Mouse (Mus musculus): ENCODE results near the gene Nhej1.

Gene Nhej1

GRCm38 (mm10) chr1:75125418-75125817, 418 bp upstream of the Nhej1 start:
- DNase-seq = no peak

DNA sequence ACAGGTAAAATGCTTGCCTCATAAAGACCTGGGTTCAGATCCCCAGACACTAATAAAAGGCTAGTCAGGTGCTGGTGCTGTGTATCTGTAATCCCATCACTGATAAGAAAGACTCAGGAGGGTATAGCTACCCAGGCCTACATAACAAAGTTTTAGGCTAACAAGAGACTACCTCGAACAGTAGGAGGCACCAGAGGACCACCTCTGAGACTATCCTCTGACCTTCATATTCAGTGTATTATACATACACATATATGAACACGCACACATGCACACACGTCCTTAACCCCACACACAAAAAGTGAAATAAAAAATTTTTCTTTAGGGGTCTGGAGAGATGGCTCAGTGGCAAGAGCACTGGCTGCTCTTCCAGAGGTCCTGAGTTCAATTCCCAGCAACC, 2.8 kb downstream of the Nhej1 start:
- no peak for DNase-seq

- peak; percentile 11 to 55 for DNase-seq
Observed at GRCm38 (mm10) chr1:75052091-75052490, 72.9 kb downstream of the Nhej1 start.

DNA sequence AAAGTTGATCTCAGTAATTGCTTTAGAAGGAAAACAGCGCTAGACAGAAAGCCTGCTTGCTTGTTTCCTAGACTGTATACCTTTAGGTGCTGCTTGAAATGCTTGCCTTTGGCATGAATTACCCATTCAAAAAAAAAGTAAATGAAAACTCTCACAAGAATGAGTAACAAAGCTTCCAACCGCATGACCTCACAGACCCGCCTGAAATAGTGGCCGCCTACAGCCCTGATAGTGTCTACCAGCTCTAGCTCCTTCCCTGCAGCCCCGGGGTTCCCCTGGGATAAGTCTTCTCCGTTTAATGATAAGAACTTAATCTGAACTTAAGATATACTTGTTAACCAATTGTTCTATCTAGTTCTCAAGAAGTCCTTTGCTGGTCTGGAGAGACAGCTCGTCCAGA, 73.6 kb downstream of the Nhej1 start:
- no peak for DNase-seq

DNA sequence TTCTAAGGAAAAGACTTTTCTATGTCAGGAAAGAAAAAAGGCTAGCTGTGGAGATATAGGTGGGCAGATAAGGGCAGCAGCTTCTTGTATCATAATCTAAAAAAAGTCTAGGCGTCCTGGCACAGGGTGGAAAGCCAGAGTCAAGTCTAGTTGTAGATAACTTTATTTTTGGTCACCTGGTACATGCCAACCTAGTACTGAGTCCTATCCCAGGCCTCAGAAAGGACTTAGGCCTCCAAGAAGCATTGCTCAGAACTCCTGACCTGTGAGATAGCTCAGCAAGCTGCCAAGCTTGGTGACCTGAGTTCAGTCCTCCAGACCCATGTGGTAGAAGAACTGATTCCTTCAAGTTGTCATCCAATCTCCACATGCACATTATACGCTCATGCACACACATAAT, 76.4 kb downstream of the Nhej1 start:
- no peak for DNase-seq

- no peak for DNase-seq
Observed at GRCm38 (mm10) chr1:75048041-75048440, 77.0 kb downstream of the Nhej1 start.

DNA sequence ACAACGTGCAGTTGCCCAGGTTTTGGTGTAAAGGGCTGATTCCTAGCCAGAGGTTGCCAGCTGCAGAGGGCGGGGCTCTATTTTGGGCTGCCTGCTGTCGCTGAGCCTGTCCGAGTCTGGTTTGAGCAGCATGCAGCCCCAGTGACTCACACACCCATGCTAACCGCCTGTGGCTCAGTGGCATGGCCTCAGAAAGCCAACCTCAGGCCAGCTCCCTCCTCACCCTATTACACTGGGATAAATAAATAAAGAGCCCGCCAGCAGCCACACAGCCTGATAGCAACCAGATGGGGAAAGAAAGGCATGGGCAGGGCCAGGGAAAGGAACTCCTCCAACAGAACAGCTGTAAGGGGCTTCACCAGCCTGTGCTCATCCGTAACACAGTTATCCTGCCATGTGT, 84.6 kb downstream of the Nhej1 start:
- no peak for DNase-seq

DNA sequence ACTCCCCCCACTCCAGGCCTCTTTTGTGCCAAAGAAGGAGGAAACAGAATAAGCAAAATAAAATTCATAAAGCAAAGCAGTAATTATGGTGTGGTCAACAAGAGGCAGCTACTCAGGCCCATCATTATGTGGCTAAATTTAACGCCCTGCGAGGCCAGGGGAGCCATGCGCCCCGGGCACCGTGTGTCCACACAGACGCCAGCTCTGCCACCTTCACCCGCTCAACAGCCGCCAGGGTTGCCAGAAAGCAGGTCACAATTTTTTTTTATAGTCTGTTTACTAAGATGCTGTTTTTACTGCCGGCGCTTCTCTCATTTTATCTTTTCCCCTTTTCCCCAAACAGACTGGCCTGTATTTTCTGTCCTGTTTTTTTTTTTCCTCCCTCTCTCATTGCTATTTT, 93.0 kb downstream of the Nhej1 start:
- no peak for DNase-seq

DNA sequence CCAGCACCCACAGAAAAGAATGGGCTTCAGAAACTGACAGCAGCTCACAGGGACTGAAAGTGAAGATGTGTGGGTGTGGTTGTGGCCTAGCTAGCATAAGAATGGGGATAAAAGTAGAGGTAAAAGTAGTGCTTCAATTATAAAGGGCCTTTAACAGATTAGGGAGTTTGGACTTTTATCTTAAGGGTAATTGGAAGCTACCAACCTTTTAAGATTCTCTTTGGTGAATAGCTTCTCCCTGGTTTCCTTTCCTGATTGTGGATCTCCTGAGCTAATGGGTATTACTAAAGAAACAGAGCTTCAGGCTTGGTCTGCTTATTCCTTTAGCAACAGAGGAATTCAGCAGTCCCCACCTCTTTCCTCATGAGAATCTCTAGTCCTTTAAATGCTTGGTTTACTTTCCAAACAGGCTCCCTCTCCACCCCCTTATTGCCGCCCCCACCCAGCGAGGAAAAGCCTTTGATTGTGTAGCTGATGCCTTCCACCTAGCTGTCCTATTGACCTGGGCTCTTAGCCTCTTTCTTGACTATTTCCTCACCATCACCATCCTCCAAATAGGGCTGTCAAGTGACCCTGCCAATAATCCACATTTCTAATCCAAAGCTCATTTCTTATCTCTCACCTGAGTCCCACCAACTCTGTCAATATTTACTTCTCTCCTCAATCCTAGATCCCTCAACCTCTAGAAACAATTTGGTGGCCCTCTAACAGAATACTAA, 97.8 kb downstream of the Nhej1 start:
- no peak for DNase-seq

GRCm38 (mm10) chr1:75024419-75025199, 100.4 kb downstream of the Nhej1 start:
- DNase-seq = peak; percentile 10 to 34

- DNase-seq = no peak
Observed at GRCm38 (mm10) chr1:75022216-75022615, 102.8 kb downstream of the Nhej1 start.

DNA sequence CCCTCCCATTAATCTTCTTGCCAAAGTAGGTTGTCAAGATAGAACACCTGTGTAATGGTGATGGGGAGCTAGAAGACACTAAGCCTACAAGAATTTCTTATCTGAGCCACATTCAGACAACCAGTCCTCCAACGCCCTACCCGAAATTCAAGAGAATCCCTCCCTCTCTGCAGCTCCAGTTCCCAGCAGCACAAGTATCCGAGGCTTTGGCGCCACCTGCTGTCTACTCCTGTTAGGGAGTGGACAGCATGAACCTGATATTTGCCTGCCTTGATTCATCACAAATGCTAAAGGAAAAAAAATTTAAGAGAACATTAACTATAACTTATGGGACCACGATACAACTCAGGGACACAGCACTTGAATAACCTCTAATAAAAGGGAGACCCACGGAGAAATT, 108.2 kb downstream of the Nhej1 start:
- peak; percentile 82 to 91 for DNase-seq

- peak; percentile 8 to 12 for DNase-seq
Observed at GRCm38 (mm10) chr1:75015551-75016265, 109.3 kb downstream of the Nhej1 start.

- DNase-seq = no peak
Observed at GRCm38 (mm10) chr1:75014210-75014845, 110.7 kb downstream of the Nhej1 start.

DNA sequence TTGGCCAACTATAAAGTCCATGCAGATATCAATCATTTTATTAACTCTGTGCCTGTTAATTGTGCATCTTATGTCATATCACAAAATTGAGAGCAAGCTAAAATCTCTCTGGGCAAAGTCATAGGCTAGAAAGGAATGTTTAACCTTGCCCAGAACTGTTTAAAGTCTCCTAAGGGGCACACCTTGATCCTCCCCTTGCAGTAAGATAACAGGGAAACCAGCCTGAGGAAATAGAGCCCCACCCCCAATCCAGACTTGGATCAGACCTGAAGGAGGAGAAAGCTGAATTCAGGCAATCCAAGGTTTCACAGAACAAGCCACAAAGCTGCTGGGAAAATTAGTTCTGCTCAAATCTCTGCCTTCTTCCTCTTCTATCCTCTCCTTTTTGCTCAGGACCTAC, 114.2 kb downstream of the Nhej1 start:
- DNase-seq = no peak

GRCm38 (mm10) chr1:75010203-75010602, 114.8 kb downstream of the Nhej1 start:
- no peak for DNase-seq

DNA sequence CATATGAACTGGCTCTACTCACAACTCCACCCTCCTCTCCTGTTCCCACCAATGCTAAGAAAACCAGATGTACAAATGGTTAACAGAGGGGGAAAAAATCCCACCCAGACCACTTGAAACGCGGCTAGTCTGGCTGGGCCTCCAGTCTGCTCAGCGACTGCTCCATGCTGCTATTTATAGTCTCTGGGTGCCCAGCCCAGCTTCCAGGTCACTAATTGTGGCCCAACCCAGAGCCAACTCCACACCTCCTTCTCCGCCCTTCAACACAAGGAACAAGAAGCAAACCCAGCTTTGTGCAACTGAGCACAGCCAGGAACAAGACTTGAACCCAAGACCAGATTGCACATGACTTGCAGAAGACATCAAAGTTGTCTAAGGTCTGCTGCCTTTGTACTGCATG, 119.0 kb downstream of the Nhej1 start:
- DNase-seq = no peak

GRCm38 (mm10) chr1:75001183-75001582, 123.8 kb downstream of the Nhej1 start:
- no peak for DNase-seq

GRCm38 (mm10) chr1:75000496-75000895, 124.5 kb downstream of the Nhej1 start:
- DNase-seq = peak; percentile 17 to 43

GRCm38 (mm10) chr1:74999173-74999572, 125.8 kb downstream of the Nhej1 start:
- DNase-seq = no peak

- DNase-seq = no peak
Observed at GRCm38 (mm10) chr1:74997231-74997630, 127.8 kb downstream of the Nhej1 start.

DNA sequence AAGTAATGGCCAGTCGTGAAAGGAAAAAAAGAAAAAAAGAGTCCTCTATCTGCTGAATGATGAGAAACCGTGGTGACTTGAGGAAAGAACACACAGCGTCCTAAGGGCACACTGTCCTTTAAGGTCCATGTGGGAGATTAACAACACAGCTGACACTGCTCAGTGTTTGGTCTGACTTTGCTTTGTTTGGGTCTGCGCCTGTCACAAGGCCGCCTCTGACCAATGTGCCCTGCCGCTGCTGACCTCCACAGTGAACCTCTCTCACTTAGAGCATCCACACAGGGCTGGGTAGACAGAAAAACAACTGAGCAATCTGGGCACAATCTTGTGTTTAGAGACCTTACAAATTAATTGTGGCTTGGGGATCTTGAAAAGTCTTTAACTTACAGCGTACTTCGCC, 148.0 kb downstream of the Nhej1 start:
- DNase-seq = no peak

DNA sequence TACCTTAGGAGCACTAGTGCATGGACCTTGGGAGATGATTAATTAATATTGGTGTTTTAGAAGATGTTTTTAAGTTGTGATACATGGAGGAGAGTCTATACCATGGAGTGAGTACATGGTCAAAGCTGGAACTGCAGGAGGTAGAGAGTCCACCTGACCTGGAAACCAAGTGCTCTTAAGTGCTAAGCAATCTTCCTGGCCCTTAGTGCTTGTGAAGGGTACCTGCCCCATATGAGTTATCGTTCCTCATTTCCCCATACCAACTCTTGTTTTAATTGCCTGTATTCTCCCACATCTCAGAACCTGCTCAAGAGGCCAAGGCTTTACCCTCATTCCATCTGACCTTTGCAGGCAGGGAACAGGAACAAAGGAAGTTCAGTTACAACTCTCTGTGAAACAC, 149.1 kb downstream of the Nhej1 start:
- DNase-seq = no peak

All from cerebellum, postnatal 25 days (tissue).